9 mouse cellular contexts compared by ENCODE assay signal in the genomic region with DNA sequence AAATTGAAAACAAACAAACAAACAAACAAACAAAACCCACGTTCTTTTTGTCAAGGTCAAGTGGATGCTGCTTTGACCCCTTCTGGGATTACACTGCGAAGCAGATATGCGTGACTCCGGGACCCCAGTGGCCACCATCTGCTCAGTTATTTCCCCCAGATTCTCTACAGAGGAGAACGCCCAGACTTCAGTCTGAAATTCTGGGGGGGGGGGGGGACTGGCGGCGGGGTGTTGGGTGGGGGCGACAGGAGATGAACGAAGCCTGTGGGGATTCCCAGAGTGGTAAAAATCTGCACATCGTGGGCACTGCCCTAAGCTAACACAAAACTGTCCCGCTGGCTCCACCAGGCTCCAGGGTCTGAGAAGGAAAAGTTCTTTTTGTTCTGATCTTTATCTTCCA. TPM values are rescaled to one million over a fixed set of nuclear protein-coding genes. Genes with fewer than 3 reads are reported as not detected.
DNase-seq lines count a peak whose midpoint lies in the region; ATAC-seq lines count a peak whose summit lies in the region.
"Had no signal": no experiment of that assay in that cellular context is flagged by ENCODE, and none has a peak within 500 bp of the region (broad histone marks: within the 10 kb centered on the region; RNA-seq: fewer than 3 reads in every experiment).

No protein-coding gene starts in this region.

- DNase-seq in heart, postnatal 36 days, result no peak
- no peak for DNase-seq in embryonic facial prominence, embryonic 10.5 days (ENCODE audit: low spot score)
- DNase-seq in midbrain, embryonic 11.5 days (ENCODE audit: low spot score, missing footprints), result no peak
- DNase-seq in B cell, adult 2 months, result no peak
- DNase-seq in left cerebral cortex, adult 11 months (ENCODE audit: low spot score), result no peak
- no peak for DNase-seq in testis, postnatal 14 days (ENCODE audit: low spot score)

- H3K4me1 ChIP-seq in heart, embryonic 15.5 days (replicated peaks), result peaks cover 32% of the 10 kb centered on the region
- peaks cover 44% of the 10 kb centered on the region for H3K4me1 ChIP-seq in embryonic facial prominence, embryonic 10.5 days
- H3K4me1 ChIP-seq in hindbrain, embryonic 12.5 days, result peaks cover 50% of the 10 kb centered on the region
- H3K4me1 ChIP-seq in midbrain, embryonic 11.5 days (ENCODE audit: control insufficient read depth, insufficient read depth, low read length), result peaks cover 16% of the 10 kb centered on the region

- no peak overlapping the region for H3K9ac ChIP-seq in heart, embryonic 15.5 days
- no peak overlapping the region for H3K9ac ChIP-seq in hindbrain, embryonic 12.5 days
- no peak overlapping the region for H3K9ac ChIP-seq in midbrain, embryonic 11.5 days (ENCODE audit: low read length)

- intact Hi-C loops in heart, postnatal 36 days (cut with DNase I), result loop anchor here (2.0 kb wide), 2 partner anchors 34 to 48 kb away; no protein-coding TSS in a partner anchor

- no peak for ATAC-seq in heart, embryonic 15.5 days (replicated peaks; ENCODE audit: insufficient number of reproducible peaks, insufficient read depth, low FRiP score, low read depth)
- no peak for ATAC-seq in hindbrain, embryonic 12.5 days (ENCODE audit: low FRiP score)
- peak; percentile 29; the same call in 1 of the 2 replicates for ATAC-seq in midbrain, embryonic 11.5 days (ENCODE audit: low FRiP score)

- no peaks in the 10 kb centered on the region for H3K36me3 ChIP-seq in heart, embryonic 15.5 days
- H3K36me3 ChIP-seq in embryonic facial prominence, embryonic 10.5 days (replicated peaks), result no peaks in the 10 kb centered on the region
- no peaks in the 10 kb centered on the region for H3K36me3 ChIP-seq in hindbrain, embryonic 12.5 days
- H3K36me3 ChIP-seq in midbrain, embryonic 11.5 days (ENCODE audit: control insufficient read depth, insufficient read depth, low read length), result no peaks in the 10 kb centered on the region
- H3K36me3 ChIP-seq: G1E had no signal

- H3K4me3 ChIP-seq in heart, embryonic 15.5 days, result peak overlapping the region; percentile 57
- peak overlapping the region; percentile 65 for H3K4me3 ChIP-seq in embryonic facial prominence, embryonic 10.5 days
- H3K4me3 ChIP-seq in hindbrain, embryonic 12.5 days, result no peak overlapping the region
- no peak overlapping the region; the same call in 1 of the 2 replicates for H3K4me3 ChIP-seq in midbrain, embryonic 11.5 days (ENCODE audit: low read depth, low read length)

- peak overlapping the region; percentile 84 for H3K4me2 ChIP-seq in heart, embryonic 15.5 days
- H3K4me2 ChIP-seq in hindbrain, embryonic 12.5 days (replicated peaks), result peak overlapping the region; percentile 91
- peak overlapping the region; percentile 68; the same call in 1 of the 2 replicates for H3K4me2 ChIP-seq in midbrain, embryonic 11.5 days

- H3K27ac ChIP-seq in heart, embryonic 15.5 days, result no peak overlapping the region
- H3K27ac ChIP-seq in embryonic facial prominence, embryonic 10.5 days (replicated peaks), result 0 out of 2 replicates have a peak overlapping the region, but pooled peaks have one; percentile 75
- H3K27ac ChIP-seq in hindbrain, embryonic 12.5 days, result peak overlapping the region; percentile 66
- no peak overlapping the region for H3K27ac ChIP-seq in midbrain, embryonic 11.5 days (ENCODE audit: low read depth, low read length)

- H3K9me3 ChIP-seq in heart, embryonic 15.5 days (replicated peaks), result no peaks in the 10 kb centered on the region
- H3K9me3 ChIP-seq in embryonic facial prominence, embryonic 10.5 days, result no peaks in the 10 kb centered on the region
- H3K9me3 ChIP-seq in hindbrain, embryonic 12.5 days (replicated peaks), result no peaks in the 10 kb centered on the region
- no peaks in the 10 kb centered on the region for H3K9me3 ChIP-seq in midbrain, embryonic 11.5 days (ENCODE audit: control insufficient read depth, low read length)

- WGBS in heart, embryonic 15.5 days, result 4% methylated on average over 11 of the region's 11 CpGs
- 4% methylated on average over 11 of the region's 11 CpGs for WGBS in embryonic facial prominence, embryonic 10.5 days
- WGBS in hindbrain, embryonic 12.5 days, result 3% methylated on average over 11 of the region's 11 CpGs
- WGBS in midbrain, embryonic 11.5 days, result 5% methylated on average over 10 of the region's 11 CpGs

- H3K27me3 ChIP-seq in heart, embryonic 15.5 days, result peaks cover 58% of the 10 kb centered on the region
- H3K27me3 ChIP-seq in embryonic facial prominence, embryonic 10.5 days (replicated peaks; ENCODE audit: low read depth, poor library complexity, severe bottlenecking), result peaks cover 88% of the 10 kb centered on the region
- peaks cover 56% of the 10 kb centered on the region for H3K27me3 ChIP-seq in hindbrain, embryonic 12.5 days
- peaks cover 54% of the 10 kb centered on the region for H3K27me3 ChIP-seq in midbrain, embryonic 11.5 days (ENCODE audit: control insufficient read depth, insufficient read depth, low read length)

RNA-seq across cellular contexts. Expression of gene Tcf15, which starts 0.8 kb away (rescaled TPM):
- polyA plus RNA-seq in heart, embryonic 15.5 days (2015; fragmentation: Nextera tagmentation; extraction: Ambion mirVana), result 14.1 and 14.3 TPM in 2 replicates
- 10 to 100 TPM; 39.7 to 50.1 TPM for total RNA-seq in heart, postnatal 36 days (2021)
- polyA plus RNA-seq in embryonic facial prominence, embryonic 10.5 days (2016; fragmentation: Nextera tagmentation; extraction: Ambion mirVana), result 9.2 and 10.3 TPM in 2 replicates
- 8.8 and 9.9 TPM in 2 replicates for polyA plus RNA-seq in hindbrain, embryonic 12.5 days (2016; fragmentation: Nextera tagmentation; extraction: Ambion mirVana)
- 2.8 and 3.2 TPM in 2 replicates for polyA plus RNA-seq in midbrain, embryonic 11.5 days (2014; fragmentation: Nextera tagmentation; extraction: Ambion mirVana)
- total RNA-seq: G1E had no signal
- polyA plus RNA-seq: G1E had no signal

RNA-seq across cellular contexts. Expression of gene Srxn1, which starts 37.3 kb away (rescaled TPM):
- polyA plus RNA-seq in heart, embryonic 15.5 days (2015; fragmentation: Nextera tagmentation; extraction: Ambion mirVana), result 5.3 and 10.3 TPM in 2 replicates
- 10 to 100 TPM; 16.6 to 21.6 TPM for total RNA-seq in heart, postnatal 36 days (2021)
- polyA plus RNA-seq in embryonic facial prominence, embryonic 10.5 days (2016; fragmentation: Nextera tagmentation; extraction: Ambion mirVana), result 10.7 and 12.4 TPM in 2 replicates
- 13.8 and 15.3 TPM in 2 replicates for polyA plus RNA-seq in hindbrain, embryonic 12.5 days (2016; fragmentation: Nextera tagmentation; extraction: Ambion mirVana)
- polyA plus RNA-seq in midbrain, embryonic 11.5 days (2014; fragmentation: Nextera tagmentation; extraction: Ambion mirVana), result 14.2 and 14.6 TPM in 2 replicates

Comparison
In these comparisons a context has a peak if more than half of its experiments do, and no peak if none do; other contexts are left out.
1. H3K27ac ChIP-seq: peak in embryonic facial prominence, embryonic 10.5 days (single experiment) and hindbrain, embryonic 12.5 days (single experiment); none in heart, embryonic 15.5 days (single experiment) and midbrain, embryonic 11.5 days (single experiment).
2. H3K4me3 ChIP-seq: peak in heart, embryonic 15.5 days (single experiment) and embryonic facial prominence, embryonic 10.5 days (single experiment); none in hindbrain, embryonic 12.5 days (single experiment) and midbrain, embryonic 11.5 days (single experiment).
3. Peak in every context shown above with its lines, with median percentiles within 50 percentile points of each other: H3K4me2 ChIP-seq.